Mouse (Mus musculus) liver, adult (tissue): ENCODE measurements around the gene Spo11.

Source experiments
- GATA4 ChIP-seq: IDR thresholded peaks from 2 replicates; pipeline ENCODE4 v1.6.1; 2014; ENCODE audit warnings: mild to moderate bottlenecking, low read length; ENCODE audit not compliant: insufficient replicate concordance

Gene Spo11

GRCm38 (mm10) chr2:173035653-173036052 is 58.2 kb downstream of the Spo11 start:
- TF ChIP-seq GATA4: no peak

GRCm38 (mm10) chr2:173036055-173036454 is 58.6 kb downstream of the Spo11 start:
- TF ChIP-seq GATA4: no peak

- TF ChIP-seq GATA4: no peak
These were observed 59.1 kb downstream of the Spo11 start for GRCm38 (mm10) chr2:173036611-173037010.

GRCm38 (mm10) chr2:173037347-173037746 is 59.8 kb downstream of the Spo11 start:
- no peak for TF ChIP-seq GATA4

GRCm38 (mm10) chr2:173037827-173038607 is 60.5 kb downstream of the Spo11 start:
- TF ChIP-seq GATA4: no peak

- no peak for TF ChIP-seq GATA4
These were observed 61.5 kb downstream of the Spo11 start for GRCm38 (mm10) chr2:173039041-173039440.

GRCm38 (mm10) chr2:173040803-173041202 is 63.3 kb downstream of the Spo11 start:
- no peak for TF ChIP-seq GATA4

GRCm38 (mm10) chr2:173041242-173041641 is 63.7 kb downstream of the Spo11 start:
- TF ChIP-seq GATA4: no peak

- TF ChIP-seq GATA4: no peak
These were observed 64.4 kb downstream of the Spo11 start for GRCm38 (mm10) chr2:173041893-173042292.

GRCm38 (mm10) chr2:173042504-173043162 is 65.1 kb downstream of the Spo11 start:
- TF ChIP-seq GATA4: no peak
